Mouse (Mus musculus) thymus, adult 2 months (tissue): ENCODE data around the gene Gnb1l.

Experiments
- CTCF ChIP-seq: fragments of 200-500 bp; IDR thresholded peaks from 2 replicates; pipeline ENCODE4 v1.5.1; 2012; ENCODE audit warnings: mild to moderate bottlenecking, control low read depth, low read length, moderate library complexity, borderline replicate concordance; ENCODE audit not compliant: control insufficient read depth, poor library complexity, insufficient read depth; ENCODE audit errors: extremely low read depth
- POLR2A ChIP-seq: fragments of 200-500 bp; IDR thresholded peaks from 2 replicates; pipeline ENCODE4 v1.6.1; 2012; ENCODE audit warnings: mild to moderate bottlenecking, low read length, control low read depth, moderate library complexity; ENCODE audit not compliant: control insufficient read depth, poor library complexity, insufficient read depth; ENCODE audit errors: extremely low read depth

DNA sequence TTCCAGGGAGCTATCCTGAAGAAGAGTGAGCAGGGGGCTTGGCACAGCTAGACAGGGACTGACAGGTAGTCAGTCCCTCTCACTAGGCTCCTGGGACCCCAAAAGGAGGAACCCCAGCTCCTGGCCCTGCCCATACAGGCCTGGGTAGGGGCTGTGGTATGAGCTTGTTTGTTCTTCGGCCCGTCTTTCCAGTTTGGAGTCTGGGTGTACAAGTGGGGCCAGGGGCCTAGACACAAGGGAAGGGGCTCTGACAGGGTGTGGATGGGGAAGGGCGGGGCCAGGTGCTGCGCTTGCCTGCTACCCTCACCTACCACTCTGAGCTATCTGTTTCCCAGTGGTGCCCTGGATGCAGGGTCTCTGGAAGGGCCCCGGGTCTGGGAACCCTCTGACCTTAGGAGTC is 107.2 kb downstream of the Gnb1l start:
- no peak for TF ChIP-seq CTCF
- TF ChIP-seq POLR2A = no peak
